Mouse (Mus musculus): Measurements from ENCODE around the gene D8Ertd738e. TPM values are rescaled to one million over a fixed set of nuclear protein-coding genes. Genes with fewer than 3 reads are reported as not detected.

Gene D8Ertd738e
- 327 TPM for polyA plus RNA-seq (2017; shearing (Covaris generic))

DNA sequence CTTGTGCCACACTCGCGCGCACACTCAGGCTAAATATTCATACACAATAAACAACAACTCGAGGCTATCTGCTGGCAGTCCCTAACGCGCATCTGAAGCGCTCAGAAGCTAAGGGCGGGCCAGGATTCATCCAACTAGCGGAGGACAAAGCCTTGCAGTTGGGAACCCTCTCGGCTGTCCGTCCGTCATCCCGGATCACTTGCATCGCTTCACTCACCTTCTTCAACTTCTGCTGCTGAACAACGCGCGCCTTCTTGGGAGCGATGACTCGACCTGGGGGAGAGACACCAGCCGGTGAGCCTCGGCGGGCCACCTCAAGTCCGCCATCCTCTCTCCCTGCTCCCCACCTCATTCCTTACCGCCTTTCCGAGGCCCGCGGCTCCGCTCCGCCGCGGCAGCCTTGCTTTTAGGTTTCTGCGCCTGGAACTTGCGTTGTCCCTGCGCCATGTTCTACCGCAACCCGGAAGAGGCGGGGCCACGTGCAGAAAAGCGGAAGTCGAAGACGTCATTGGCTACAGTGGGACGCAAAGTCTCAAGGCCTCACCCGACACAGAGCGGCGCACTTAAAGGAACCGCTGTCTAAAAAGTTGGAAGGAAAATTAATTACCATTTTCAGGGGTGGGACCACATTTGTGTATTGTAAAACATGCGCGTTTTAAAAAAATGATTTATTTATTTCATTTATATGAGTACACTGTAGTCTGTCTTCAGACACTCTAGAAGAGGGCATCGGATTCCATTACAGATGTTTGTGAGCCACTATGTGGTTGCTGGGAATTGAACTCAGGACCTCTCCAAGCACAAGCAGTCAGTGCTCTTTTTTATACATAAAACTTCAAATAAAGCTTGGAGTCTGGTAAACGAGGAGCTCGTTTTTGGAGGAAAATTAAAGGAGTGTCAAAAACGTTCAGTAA is at the start of gene D8Ertd738e:
TSS of gene D8Ertd738e (minus strand) at position 463 of the 914 bp plus-strand sequence.

GRCm38 (mm10) chr8:84269950-84270773 is 20.6 kb upstream of the D8Ertd738e start, which contains the start of gene Ccdc130:
Ccdc130 (minus strand) TSS chr8:84270380.

DNA sequence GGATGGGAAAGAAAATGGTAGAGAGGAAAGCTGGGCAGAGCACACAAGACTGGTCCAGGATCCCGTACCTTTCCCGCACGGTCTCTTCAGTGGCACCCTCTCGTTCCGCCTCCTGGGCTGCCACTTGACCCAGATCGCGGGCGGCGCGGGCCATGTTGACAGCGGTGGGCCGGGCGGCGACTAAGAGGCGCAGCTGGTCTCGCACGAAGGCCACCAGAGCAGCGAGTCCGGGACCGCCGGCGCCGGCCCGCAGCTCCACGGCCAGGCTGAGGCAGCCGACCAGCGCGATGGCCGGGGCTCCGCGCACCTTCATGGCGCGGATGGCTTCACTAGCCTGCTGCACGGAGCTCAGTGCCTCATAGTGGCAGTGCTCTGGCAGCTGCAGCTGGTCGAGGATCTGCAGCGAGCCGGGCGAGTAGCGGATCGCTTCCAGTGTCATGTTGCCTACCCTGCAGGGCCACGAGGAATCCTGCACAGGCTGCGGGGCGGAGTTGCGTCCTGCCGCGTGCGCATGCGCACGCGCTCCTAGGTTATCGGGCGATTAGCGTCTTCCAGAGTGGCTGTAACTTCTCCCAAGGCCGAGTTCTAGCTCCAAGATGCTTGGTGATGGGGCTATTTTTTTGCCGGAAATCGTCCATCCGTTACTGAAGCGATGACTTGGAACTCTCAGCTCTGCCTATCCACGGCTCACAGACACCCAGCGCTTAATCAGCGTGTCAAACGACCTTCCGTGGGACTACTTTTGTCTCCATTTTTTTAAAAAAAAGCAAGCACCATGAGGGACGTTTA is 7.5 kb upstream of the D8Ertd738e start, which contains the start of gene Mri1:
TSS of gene Mri1 (minus strand) at position 505 of the 789 bp plus-strand sequence.

GRCm38 (mm10) chr8:84236998-84237473 is 12.5 kb downstream of the D8Ertd738e start, which contains the start of gene Zswim4:
Zswim4 (minus strand) TSS chr8:84237055.

Other genes with a start within 250 kb of the D8Ertd738e start
- gene 1700067K01Rik, start 248.2 kb downstream of the D8Ertd738e start, polyA plus RNA-seq (2017; shearing (Covaris generic)) = 0.82 TPM
- gene 2210011C24Rik, start 237.5 kb downstream of the D8Ertd738e start, polyA plus RNA-seq (2017; shearing (Covaris generic)) = 0.38 TPM
- 4.0 TPM for gene Palm3, start 228.2 kb downstream of the D8Ertd738e start, polyA plus RNA-seq (2017; shearing (Covaris generic))
- 415 TPM for gene Il27ra, start 207.1 kb downstream of the D8Ertd738e start, polyA plus RNA-seq (2017; shearing (Covaris generic))
- 132 TPM for gene Rln3, start 204.7 kb downstream of the D8Ertd738e start, polyA plus RNA-seq (2017; shearing (Covaris generic))
- gene Gm10643, start 184.6 kb downstream of the D8Ertd738e start, polyA plus RNA-seq (2017; shearing (Covaris generic)) = 0.98 TPM
- gene Rfx1, start 182.9 kb downstream of the D8Ertd738e start, polyA plus RNA-seq (2017; shearing (Covaris generic)) = 28.6 TPM
- gene Dcaf15, start 145.0 kb downstream of the D8Ertd738e start, polyA plus RNA-seq (2017; shearing (Covaris generic)) = 30.2 TPM
- gene Podnl1, start 123.7 kb downstream of the D8Ertd738e start, polyA plus RNA-seq (2017; shearing (Covaris generic)) = 9.3 TPM
- gene Cc2d1a, start 101.8 kb downstream of the D8Ertd738e start, polyA plus RNA-seq (2017; shearing (Covaris generic)) = 59.6 TPM
- 3.3 TPM for gene 4930432K21Rik, start 101.7 kb downstream of the D8Ertd738e start, polyA plus RNA-seq (2017; shearing (Covaris generic))
- not detected for gene Nanos3, start 64.5 kb downstream of the D8Ertd738e start, polyA plus RNA-seq (2017; shearing (Covaris generic))
- gene Zswim4, start 12.7 kb downstream of the D8Ertd738e start, polyA plus RNA-seq (2017; shearing (Covaris generic)) = 3.4 TPM
- gene Mri1, start 7.6 kb upstream of the D8Ertd738e start, polyA plus RNA-seq (2017; shearing (Covaris generic)) = 17.2 TPM
- gene Ccdc130, start 20.7 kb upstream of the D8Ertd738e start, polyA plus RNA-seq (2017; shearing (Covaris generic)) = 42.3 TPM
- 6.6 TPM for gene Cacna1a, start 138.7 kb upstream of the D8Ertd738e start, polyA plus RNA-seq (2017; shearing (Covaris generic))